Mouse (Mus musculus) left cerebral cortex, postnatal 10 days (tissue): ENCODE results near the gene Slc43a2. TPM values are rescaled to one million over a fixed set of nuclear protein-coding genes. Genes with fewer than 3 reads are reported as not detected.

Experiments used
- DNase-seq, 2 experiments: peaks; one replicate each; pipeline ENCODE4 v3.0.0; 2021 to 2022; ENCODE audit warnings: low spot score in 2 of 2, mixed read lengths in 1 of 2; ENCODE audit errors: extremely low spot score in 1 of 2
- intact Hi-C: fragments of 180-260 bp; cut with DNase I; formaldehyde crosslinking; loops from one replicate; pipeline ENCODE4 v1.15.1; 2025
- total RNA-seq, 2 experiments: library from RNA; stranded (reverse); gene quantifications; 2 replicates each; pipeline ENCODE4 v1.2.3; 2021

Gene Slc43a2
- total RNA-seq, 2 experiments from 2014 or later, result 48.4 to 51.2 TPM

GRCm38 (mm10) chr11:75522793-75523192 is 8.7 kb upstream of the Slc43a2 start:
- intact Hi-C loops, result no loop called here
- DNase-seq, result no peak

GRCm38 (mm10) chr11:75525531-75526125 is 5.9 kb upstream of the Slc43a2 start:
- intact Hi-C loops, result no loop called here

GRCm38 (mm10) chr11:75526943-75527342 is 4.6 kb upstream of the Slc43a2 start:
- intact Hi-C loops, result no loop called here
- no peak for DNase-seq

More at GRCm38 (mm10) chr11:75525531-75526125, 5.9 kb upstream of the Slc43a2 start:
- DNase-seq, result no peak

GRCm38 (mm10) chr11:75529771-75530170 is 1.7 kb upstream of the Slc43a2 start:
- intact Hi-C loops, result loop anchor here (1.0 kb wide), 1 partner anchor 43 kb away; no protein-coding TSS in a partner anchor
- DNase-seq, result no peak

GRCm38 (mm10) chr11:75530325-75530724 is 1.2 kb upstream of the Slc43a2 start:
- intact Hi-C loops, result loop anchor here (1.0 kb wide), 1 partner anchor 42 kb away; no protein-coding TSS in a partner anchor
- peak; percentile 92 to 96 for DNase-seq

GRCm38 (mm10) chr11:75530845-75531373 is 585 bp upstream of the Slc43a2 start:
- no peak for DNase-seq
- intact Hi-C loops, result loop anchor here (1.0 kb wide), 1 partner anchor 41 kb away; no protein-coding TSS in a partner anchor

GRCm38 (mm10) chr11:75532340-75533277 is 1.1 kb downstream of the Slc43a2 start:
- intact Hi-C loops, result no loop called here
- peak in 1 of 2 experiments; percentile 67 for DNase-seq

- DNase-seq, result no peak
- intact Hi-C loops, result no loop called here
Measured at GRCm38 (mm10) chr11:75533314-75534015, 2.0 kb downstream of the Slc43a2 start.

GRCm38 (mm10) chr11:75534286-75535033 is 3.0 kb downstream of the Slc43a2 start:
- intact Hi-C loops, result no loop called here
- no peak for DNase-seq

GRCm38 (mm10) chr11:75535106-75535795 is 3.8 kb downstream of the Slc43a2 start:
- intact Hi-C loops, result no loop called here
- DNase-seq, result no peak

- no peak for DNase-seq
- intact Hi-C loops, result no loop called here
Measured at GRCm38 (mm10) chr11:75536255-75537024, 4.9 kb downstream of the Slc43a2 start.

GRCm38 (mm10) chr11:75537025-75537414 is 5.5 kb downstream of the Slc43a2 start:
- intact Hi-C loops, result no loop called here
- no peak for DNase-seq

GRCm38 (mm10) chr11:75537491-75538183 is 6.1 kb downstream of the Slc43a2 start:
- peak in 1 of 2 experiments; percentile 82 for DNase-seq
- intact Hi-C loops, result no loop called here

GRCm38 (mm10) chr11:75538184-75538969 is 6.9 kb downstream of the Slc43a2 start:
- intact Hi-C loops, result no loop called here

GRCm38 (mm10) chr11:75538970-75539299 is 7.4 kb downstream of the Slc43a2 start:
- intact Hi-C loops, result no loop called here
- no peak for DNase-seq

More at GRCm38 (mm10) chr11:75538184-75538969, 6.9 kb downstream of the Slc43a2 start:
- DNase-seq, result no peak

- DNase-seq, result no peak
- intact Hi-C loops, result no loop called here
Measured at GRCm38 (mm10) chr11:75540209-75540608, 8.7 kb downstream of the Slc43a2 start.
